Mouse (Mus musculus): ENCODE results near the gene Prdm8. TPM values are rescaled to one million over a fixed set of nuclear protein-coding genes. Genes with fewer than 3 reads are reported as not detected.

The Prdm8 gene
- not detected for polyA plus RNA-seq (2014; fragmentation: Illumina TruSeq; extraction: RNeasy Lipid Tissue Mini Kit (QIAGEN cat#74804); ENCODE audit: low read depth, low replicate concordance)

GRCm38 (mm10) chr5:98167180-98167824 lies at the start of gene Prdm8:
Gene Prdm8 (plus strand): TSS chr5:98167198.

Other genes starting within 250 kb of the Prdm8 start
- gene Antxr2, start 136.2 kb upstream of the Prdm8 start, polyA plus RNA-seq (2014; fragmentation: Illumina TruSeq; extraction: RNeasy Lipid Tissue Mini Kit (QIAGEN cat#74804); ENCODE audit: low read depth, low replicate concordance), result 87.6 TPM
- 0.23 TPM for gene Fgf5, start 87.0 kb downstream of the Prdm8 start, polyA plus RNA-seq (2014; fragmentation: Illumina TruSeq; extraction: RNeasy Lipid Tissue Mini Kit (QIAGEN cat#74804); ENCODE audit: low read depth, low replicate concordance)
- not detected for gene Cfap299, start 162.1 kb downstream of the Prdm8 start, polyA plus RNA-seq (2014; fragmentation: Illumina TruSeq; extraction: RNeasy Lipid Tissue Mini Kit (QIAGEN cat#74804); ENCODE audit: low read depth, low replicate concordance)